Mouse (Mus musculus): ENCODE data around the gene Sgms1.
"Not testable (repeated sequence)": the region's sequence is repeated elsewhere in the genome, so short reads cannot be mapped to it uniquely, and the experiment has no call there.

Sgms1 gene

GRCm38 (mm10) chr19:32102294-32102975 lies 287.1 kb downstream of the Sgms1 start:
- no peak for DNase-seq (ENCODE audit: low read depth, low spot score)

GRCm38 (mm10) chr19:32098582-32098981 lies 290.9 kb downstream of the Sgms1 start:
- DNase-seq (ENCODE audit: low read depth, low spot score) = no peak

- DNase-seq (ENCODE audit: low read depth, low spot score) = no peak
These were observed 297.2 kb downstream of the Sgms1 start for GRCm38 (mm10) chr19:32092358-32092757.

DNA sequence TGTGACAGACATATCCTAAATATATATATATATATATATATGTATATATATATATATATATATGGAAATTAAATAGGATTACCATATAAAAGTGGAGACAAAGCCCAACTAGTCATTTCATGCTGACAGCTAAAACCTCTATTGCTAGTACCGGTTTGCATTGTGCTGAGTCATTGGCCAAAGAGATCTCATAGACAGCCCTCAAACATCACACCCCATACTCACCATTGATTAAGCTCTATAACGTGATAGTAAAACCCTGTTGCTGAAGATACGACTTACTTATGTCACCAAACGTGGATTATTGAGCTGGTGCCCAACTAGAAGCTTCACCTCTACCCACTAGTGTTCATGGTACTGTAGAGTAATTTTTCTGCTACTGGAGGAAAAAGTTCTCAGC lies 298.7 kb downstream of the Sgms1 start:
- DNase-seq (ENCODE audit: low read depth, low spot score) = no peak

DNA sequence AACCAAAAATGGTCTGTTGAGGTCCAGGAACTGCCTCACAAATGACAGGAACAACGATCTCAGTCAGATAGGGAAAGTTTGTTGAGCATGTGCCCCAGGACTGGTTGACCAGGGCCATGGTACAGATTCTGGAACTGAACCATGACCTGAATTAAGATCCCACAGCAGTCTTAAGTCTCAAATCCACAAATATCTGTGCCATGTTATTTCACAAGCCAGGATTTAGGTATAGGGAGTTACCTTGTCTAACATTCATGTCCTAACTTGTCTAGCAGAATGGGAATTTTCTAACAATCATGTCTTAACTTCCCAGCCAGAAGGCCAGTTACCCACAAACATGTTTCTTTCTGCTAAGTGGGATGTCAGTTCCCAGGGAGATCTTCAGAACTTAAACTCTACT lies 300.9 kb downstream of the Sgms1 start:
- no peak for DNase-seq (ENCODE audit: low read depth, low spot score)

DNA sequence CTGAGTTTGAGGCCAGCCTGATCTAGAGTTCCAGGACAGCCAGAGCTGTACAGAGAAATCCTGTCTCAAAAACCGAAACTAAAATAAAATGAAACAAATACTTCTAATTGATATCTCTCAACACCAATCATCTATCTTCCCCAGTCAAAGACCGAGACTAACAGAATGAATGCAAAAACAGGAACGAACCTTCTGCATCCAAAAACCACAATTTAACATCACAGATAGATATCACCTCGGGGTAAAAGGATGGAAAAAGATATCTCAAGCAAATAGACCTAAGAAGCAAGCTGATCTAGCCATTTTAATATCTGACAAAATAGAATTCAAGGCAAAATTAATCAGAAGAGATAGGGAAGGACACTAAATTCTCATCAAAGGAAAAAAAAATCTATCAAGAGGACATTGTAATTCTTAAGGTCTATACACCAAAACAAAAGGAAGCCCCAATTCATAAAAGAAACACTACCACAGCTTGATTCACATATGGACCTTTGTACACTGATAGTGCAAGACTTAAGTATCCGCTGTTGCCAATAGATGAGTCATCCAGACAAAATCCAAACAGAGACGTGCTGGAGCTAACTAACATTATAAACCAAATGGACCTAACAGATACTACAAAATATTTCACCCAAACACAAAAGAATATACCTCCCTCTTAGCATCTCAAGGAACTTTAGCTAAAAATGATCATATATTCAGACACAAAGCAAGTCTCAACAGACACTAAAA lies 301.6 kb downstream of the Sgms1 start:
- no peak for DNase-seq (ENCODE audit: low read depth, low spot score)

- DNase-seq (ENCODE audit: low read depth, low spot score) = not testable (repeated sequence)
These were observed 304.7 kb downstream of the Sgms1 start for GRCm38 (mm10) chr19:32084813-32085212.
